In genomic region chr7:112535408-112535921, GRCm38 (mm10) we compare ENCODE assay signal across 8 mouse cellular contexts.
DNase-seq lines count a peak whose midpoint lies in the region.

No protein-coding gene starts in this region.

- peak; percentile 39 for DNase-seq in layer of hippocampus, adult 11-12 months (ENCODE audit: low spot score)
- no peak for DNase-seq in layer of hippocampus, adult 9-10 months (ENCODE audit: low spot score)
- peak; percentile 54 to 60 for DNase-seq in frontal cortex, postnatal 10 days (ENCODE audit: low spot score in 2 of 2)
- peak; percentile 45 for DNase-seq in heart, postnatal 4 days
- peak; percentile 24 to 63 for DNase-seq in left cerebral cortex, postnatal 25 days (ENCODE audit: low spot score in 2 of 2)
- peak; percentile 40 for DNase-seq in neural tube, embryonic 10.5 days (ENCODE audit: extremely low spot score, low spot score)
- peak; percentile 22 for DNase-seq in testis, postnatal 14 days (ENCODE audit: low spot score)
- DNase-seq in MN1 (ENCODE audit: low spot score), result no peak

- intact Hi-C loops in left cerebral cortex, postnatal 25 days (cut with DNase I), result no loop called here

Comparison
In these comparisons a context has a peak if more than half of its experiments do, and no peak if none do; other contexts are left out.
1. DNase-seq: peak in layer of hippocampus, adult 11-12 months (single experiment), frontal cortex, postnatal 10 days (2 of 2), heart, postnatal 4 days (single experiment), left cerebral cortex, postnatal 25 days (2 of 2), neural tube, embryonic 10.5 days (single experiment) and testis, postnatal 14 days (single experiment); none in layer of hippocampus, adult 9-10 months (single experiment) and MN1 (single experiment).